Mouse (Mus musculus) bone marrow macrophage, adult 2 months (primary cell): Measurements from ENCODE around the gene Ip6k2. TPM values are rescaled to one million over a fixed set of nuclear protein-coding genes. Genes with fewer than 3 reads are reported as not detected.
A peak's percentile ranks its signal among the peaks of the same experiment; 100 is the strongest.

Experiments used
- H3K27ac ChIP-seq: 2 replicates; pipeline ENCODE4 v1.5.1; 2012; ENCODE audit warnings: low read depth, low read length; ENCODE audit not compliant: insufficient read depth
- H3K4me1 ChIP-seq: 2 replicates; pipeline ENCODE4 v1.6.1; 2012; ENCODE audit warnings: low read length; ENCODE audit not compliant: control insufficient read depth, insufficient read depth
- H3K4me3 ChIP-seq: 2 replicates; pipeline ENCODE4 v1.5.1; 2012; ENCODE audit warnings: mild to moderate bottlenecking, low read length, moderate library complexity; ENCODE audit not compliant: insufficient read depth
- CTCF ChIP-seq: IDR thresholded peaks from 2 replicates; pipeline ENCODE4 v1.5.1; 2012; ENCODE audit warnings: low read depth, mild to moderate bottlenecking, low read length, moderate library complexity
- POLR2A ChIP-seq: IDR thresholded peaks from 2 replicates; pipeline ENCODE4 v1.6.1; 2012; ENCODE audit warnings: mild to moderate bottlenecking, low read depth, low read length, borderline replicate concordance
- polyA plus RNA-seq: library from polyadenylated mRNA; stranded (reverse); fragments of >200 nt; gene quantifications from 2 replicates; pipeline ENCODE4 v1.2.4, GENCODE M21; 2012; ENCODE audit not compliant: missing spikeins, insufficient read depth, insufficient read length

Ip6k2 gene
- polyA plus RNA-seq, 1 experiment, result 37.3 TPM

DNA sequence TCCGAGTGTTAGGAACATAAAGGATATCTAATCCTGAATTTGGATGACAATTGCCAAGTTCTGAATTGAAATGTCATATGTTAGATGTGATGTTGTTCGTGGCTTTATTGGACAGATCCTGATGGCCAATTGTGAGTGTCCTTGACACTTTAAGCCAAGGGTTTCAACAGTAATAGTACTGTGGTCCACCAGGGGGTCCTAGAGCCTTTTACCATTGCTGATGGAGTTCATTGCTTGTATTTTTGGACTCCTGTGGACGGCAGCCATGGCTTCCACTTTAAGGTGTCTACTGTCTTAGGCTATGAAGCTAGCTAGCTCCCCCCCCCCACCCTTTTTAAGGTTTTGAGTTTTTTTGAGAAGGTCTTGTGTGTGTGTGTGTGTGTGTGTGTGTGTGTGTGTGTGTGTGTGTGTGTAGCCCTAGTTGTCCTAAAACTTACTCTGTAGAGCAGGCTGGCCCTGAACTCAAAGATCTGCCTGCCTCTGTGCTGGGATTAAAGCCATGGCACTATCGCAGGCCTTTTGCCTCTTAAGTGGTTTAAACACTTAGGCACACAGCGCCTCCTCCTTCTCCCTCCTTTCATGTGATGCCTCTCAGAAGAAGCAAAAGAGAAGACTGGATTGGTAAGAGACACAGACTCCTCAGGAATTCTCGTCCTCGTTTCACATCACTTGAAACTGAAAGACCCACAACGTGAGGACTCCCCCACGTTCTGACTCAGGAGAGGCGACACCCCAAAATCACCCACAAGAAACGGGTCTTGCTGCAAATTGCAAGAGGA, 31.3 kb upstream of the Ip6k2 start:
- Histone ChIP-seq H3K4me1 (no peaks in the 10 kb centered on the region), H3K4me3 (no peak overlapping the region), H3K27ac (no peak overlapping the region)
- TF ChIP-seq POLR2A (no peak), CTCF (no peak)

GRCm38 (mm10) chr9:108753326-108753725, 30.3 kb upstream of the Ip6k2 start:
- Histone ChIP-seq H3K4me1 (no peaks in the 10 kb centered on the region), H3K4me3 (no peak overlapping the region), H3K27ac (no peak overlapping the region)
- peak; percentile 76 for TF ChIP-seq CTCF
- no peak for TF ChIP-seq POLR2A

DNA sequence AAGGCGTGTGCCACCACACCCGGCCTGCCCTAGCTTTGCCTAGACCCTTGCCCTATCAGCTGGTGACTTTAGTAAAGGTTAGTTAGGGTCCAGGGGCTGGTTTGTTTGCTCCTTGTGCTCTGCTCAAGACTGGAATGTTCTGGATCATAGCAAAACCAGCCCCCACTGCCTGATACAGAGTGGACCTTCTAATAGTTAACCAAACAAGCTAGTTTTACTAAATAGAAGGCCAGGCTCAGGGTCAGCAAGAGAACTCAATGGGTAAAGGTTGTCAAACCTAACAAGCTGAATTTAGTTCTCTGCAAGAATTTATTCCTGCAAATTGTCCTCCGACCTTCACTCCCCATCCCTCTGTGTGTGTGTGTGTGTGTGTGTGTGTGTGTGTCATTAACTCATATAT, 29.6 kb upstream of the Ip6k2 start:
- TF ChIP-seq POLR2A (no peak), CTCF (no peak)
- Histone ChIP-seq H3K4me3 (no peak overlapping the region), H3K27ac (no peak overlapping the region), H3K4me1 (no peaks in the 10 kb centered on the region)

GRCm38 (mm10) chr9:108754423-108754822, 29.2 kb upstream of the Ip6k2 start:
- H3K27ac ChIP-seq, result no peak overlapping the region
- H3K4me1 ChIP-seq, result no peaks in the 10 kb centered on the region
- TF ChIP-seq POLR2A (no peak), CTCF (no peak)
- no peak overlapping the region for H3K4me3 ChIP-seq

DNA sequence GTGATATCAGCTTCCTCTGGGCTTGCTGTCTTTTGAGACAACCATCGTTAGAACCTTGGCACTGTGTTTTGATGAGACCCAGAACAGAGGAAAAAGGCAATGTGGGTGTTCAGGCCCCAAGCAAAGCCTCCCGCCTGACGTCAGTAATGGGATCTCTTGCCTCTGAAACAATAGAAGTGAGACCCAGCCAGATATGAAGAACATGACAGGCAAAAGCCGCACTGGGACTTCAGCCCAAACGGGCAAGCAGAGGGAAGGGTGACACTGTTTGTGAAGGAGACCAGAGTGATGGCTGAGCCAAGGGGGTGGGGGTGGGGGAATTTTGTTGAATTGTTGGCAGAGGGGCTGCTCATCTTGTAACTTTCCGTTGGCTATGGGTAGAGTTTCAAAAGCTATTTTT, 26.2 kb upstream of the Ip6k2 start:
- no peak overlapping the region for H3K4me3 ChIP-seq
- TF ChIP-seq POLR2A (no peak), CTCF (no peak)
- no peak overlapping the region for H3K27ac ChIP-seq
- peaks cover 7% of the 10 kb centered on the region; the same call in 1 of the 2 replicates for H3K4me1 ChIP-seq

GRCm38 (mm10) chr9:108759121-108759520, 24.5 kb upstream of the Ip6k2 start:
- Histone ChIP-seq H3K4me3 (no peak overlapping the region), H3K27ac (no peak overlapping the region), H3K4me1 (peaks cover 7% of the 10 kb centered on the region; the same call in 1 of the 2 replicates)
- TF ChIP-seq POLR2A (no peak), CTCF (no peak)

GRCm38 (mm10) chr9:108759805-108760204, 23.8 kb upstream of the Ip6k2 start:
- Histone ChIP-seq H3K4me3 (no peak overlapping the region), H3K4me1 (peaks cover 7% of the 10 kb centered on the region), H3K27ac (no peak overlapping the region)
- TF ChIP-seq POLR2A (no peak), CTCF (peak; percentile 56)

- peaks cover 7% of the 10 kb centered on the region for H3K4me1 ChIP-seq
- no peak overlapping the region for H3K27ac ChIP-seq
- no peak for TF ChIP-seq CTCF
- TF ChIP-seq POLR2A, result no peak
Observed at GRCm38 (mm10) chr9:108761561-108761960, 22.0 kb upstream of the Ip6k2 start.

GRCm38 (mm10) chr9:108764971-108765370, 18.6 kb upstream of the Ip6k2 start:
- no peak overlapping the region for H3K27ac ChIP-seq
- H3K4me1 ChIP-seq, result peaks cover 7% of the 10 kb centered on the region
- H3K4me3 ChIP-seq, result no peak overlapping the region
- TF ChIP-seq POLR2A, result no peak
- TF ChIP-seq CTCF, result no peak

More at GRCm38 (mm10) chr9:108761561-108761960, 22.0 kb upstream of the Ip6k2 start:
- H3K4me3 ChIP-seq, result no peak overlapping the region

- Histone ChIP-seq H3K27ac (no peak overlapping the region), H3K4me3 (no peak overlapping the region)
- TF ChIP-seq POLR2A (no peak), CTCF (no peak)
Observed at GRCm38 (mm10) chr9:108776614-108777013, 7.0 kb upstream of the Ip6k2 start.

GRCm38 (mm10) chr9:108777276-108777675, 6.3 kb upstream of the Ip6k2 start:
- no peak overlapping the region for H3K27ac ChIP-seq
- no peak for TF ChIP-seq POLR2A
- TF ChIP-seq CTCF, result no peak
- no peaks in the 10 kb centered on the region for H3K4me1 ChIP-seq
- H3K4me3 ChIP-seq, result no peak overlapping the region

More at GRCm38 (mm10) chr9:108776614-108777013, 7.0 kb upstream of the Ip6k2 start:
- H3K4me1 ChIP-seq, result no peaks in the 10 kb centered on the region
